Mouse (Mus musculus) bone marrow, adult 2 months (tissue): ENCODE measurements around the gene 1700010I14Rik.

Experiments
- CTCF ChIP-seq: fragments of 200-500 bp; IDR thresholded peaks from 2 replicates; pipeline ENCODE4 v1.5.1; 2011; ENCODE audit warnings: low read length, control low read depth; ENCODE audit not compliant: control insufficient read depth, insufficient read depth
- POLR2A ChIP-seq: fragments of 200-500 bp; IDR thresholded peaks from 2 replicates; pipeline ENCODE4 v1.6.1; 2011; ENCODE audit warnings: low read depth, mild to moderate bottlenecking, control low read depth, low read length, borderline replicate concordance; ENCODE audit not compliant: control insufficient read depth

GRCm38 (mm10) chr17:9033511-9033910 is 45.4 kb downstream of the 1700010I14Rik start:
- TF ChIP-seq POLR2A (no peak), CTCF (no peak)
